Mouse (Mus musculus): ENCODE measurements around the gene Catsper4.
A peak's percentile ranks its signal among the peaks of the same experiment; 100 is the strongest.

Gene Catsper4

GRCm38 (mm10) chr4:134250116-134250929, 23.1 kb upstream of the Catsper4 start:
- DNase-seq, result no peak

GRCm38 (mm10) chr4:134249651-134250050, 22.5 kb upstream of the Catsper4 start:
- DNase-seq, result peak; percentile 83

- no peak for DNase-seq
Observed at GRCm38 (mm10) chr4:134246719-134247258, 19.6 kb upstream of the Catsper4 start, which contains the start of gene Gm30191. Gene Gm30191, plus strand, starts transcription at chr4:134246935.

GRCm38 (mm10) chr4:134246256-134246655, 19.1 kb upstream of the Catsper4 start:
- DNase-seq, result no peak

GRCm38 (mm10) chr4:134245148-134245843, 18.1 kb upstream of the Catsper4 start, which contains the start of gene Zfp593:
Gene Zfp593, minus strand, starts transcription at chr4:134245592.
- peak; percentile 97 for DNase-seq

- no peak for DNase-seq
Observed at GRCm38 (mm10) chr4:134243516-134244250, 16.5 kb upstream of the Catsper4 start, which contains the start of gene E130218I03Rik. Gene E130218I03Rik, plus strand, starts transcription at chr4:134243662.

GRCm38 (mm10) chr4:134238686-134239085, 11.5 kb upstream of the Catsper4 start:
- DNase-seq, result no peak

- DNase-seq, result peak; percentile 42
Observed at GRCm38 (mm10) chr4:134238279-134238651, 11.1 kb upstream of the Catsper4 start, which contains the start of gene Cnksr1. Gene Cnksr1, minus strand, starts transcription at chr4:134238399.

GRCm38 (mm10) chr4:134237582-134238278, 10.5 kb upstream of the Catsper4 start:
- DNase-seq, result no peak

GRCm38 (mm10) chr4:134234876-134235275, 7.7 kb upstream of the Catsper4 start:
- no peak for DNase-seq

GRCm38 (mm10) chr4:134230431-134230830, 3.2 kb upstream of the Catsper4 start:
- DNase-seq, result no peak

- no peak for DNase-seq
Observed at GRCm38 (mm10) chr4:134222793-134223600, 4.2 kb downstream of the Catsper4 start.

GRCm38 (mm10) chr4:134206488-134207053, 20.6 kb downstream of the Catsper4 start:
- no peak for DNase-seq

GRCm38 (mm10) chr4:134203340-134203896, 23.8 kb downstream of the Catsper4 start:
- no peak for DNase-seq

- no peak for DNase-seq
Observed at GRCm38 (mm10) chr4:134202904-134203303, 24.3 kb downstream of the Catsper4 start, which contains the start of gene Gm7534. Gene Gm7534, minus strand, starts transcription at chr4:134203004.

GRCm38 (mm10) chr4:134199371-134199770, 27.8 kb downstream of the Catsper4 start:
- no peak for DNase-seq

- DNase-seq, result no peak
Observed at GRCm38 (mm10) chr4:134186268-134186667, 40.9 kb downstream of the Catsper4 start.

GRCm38 (mm10) chr4:134185569-134185968, 41.6 kb downstream of the Catsper4 start:
- no peak for DNase-seq

- DNase-seq, result no peak
Observed at GRCm38 (mm10) chr4:134183711-134184110, 43.5 kb downstream of the Catsper4 start.

GRCm38 (mm10) chr4:134181825-134182224, 45.4 kb downstream of the Catsper4 start:
- DNase-seq, result no peak
